In the genomic region with DNA sequence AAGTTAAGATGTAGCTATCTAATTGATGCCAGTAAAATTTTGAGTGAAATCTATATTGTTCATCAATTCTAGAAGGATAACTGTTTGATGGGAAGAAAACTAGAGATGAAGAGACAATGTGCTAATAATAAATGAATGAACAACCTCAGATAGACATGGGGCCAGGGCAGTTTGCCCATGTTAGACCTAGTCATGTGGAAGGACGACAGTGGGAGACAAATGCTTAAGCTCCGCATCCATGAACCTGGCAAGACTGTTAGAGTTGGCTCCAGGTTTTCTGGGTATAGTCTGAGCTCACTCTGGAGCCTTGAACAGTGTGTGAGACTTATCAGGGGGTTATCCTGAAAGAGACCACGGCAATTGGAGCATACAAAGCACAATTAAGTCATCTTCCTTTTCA, we compare ENCODE assay signal across 27 mouse cellular contexts.
DNase-seq lines count a peak whose midpoint lies in the region; ATAC-seq and TF ChIP-seq lines count a peak whose summit lies in the region.
"Had no signal": no experiment of that assay in that cellular context is flagged by ENCODE, and none has a peak within 500 bp of the region (broad histone marks: within the 10 kb centered on the region; RNA-seq: fewer than 3 reads in every experiment).

No protein-coding gene starts in this region.

- no peak for TF ChIP-seq CTCF in midbrain, postnatal 0 days (IDR thresholded peaks at IDR 0.05)

- no peak overlapping the region for H3K9ac ChIP-seq in midbrain, postnatal 0 days (replicated peaks; ENCODE audit: low read length, poor library complexity, severe bottlenecking)
- no peak overlapping the region for H3K9ac ChIP-seq in midbrain, embryonic 16.5 days (ENCODE audit: low read depth, low read length)
- H3K9ac ChIP-seq: embryonic facial prominence, embryonic 12.5 days; embryonic facial prominence, embryonic 15.5 days; forebrain, embryonic 12.5 days; forebrain, embryonic 15.5 days; hindbrain, embryonic 13.5 days had no signal

- no peak overlapping the region for H3K4me3 ChIP-seq in heart, embryonic 10.5 days
- no peak overlapping the region for H3K4me3 ChIP-seq in midbrain, postnatal 0 days (ENCODE audit: low read depth, low read length)
- no peak overlapping the region for H3K4me3 ChIP-seq in midbrain, embryonic 16.5 days (ENCODE audit: low read depth, low read length)
- H3K4me3 ChIP-seq: embryonic facial prominence, embryonic 12.5 days; embryonic facial prominence, embryonic 15.5 days; erythroblast, embryonic 14.5 days; forebrain, embryonic 12.5 days; forebrain, embryonic 15.5 days; heart, adult 2 months; hindbrain, embryonic 13.5 days had no signal

- H3K9me3 ChIP-seq in heart, embryonic 10.5 days, result no peaks in the 10 kb centered on the region
- H3K9me3 ChIP-seq in midbrain, postnatal 0 days (ENCODE audit: low read length), result no peaks in the 10 kb centered on the region
- H3K9me3 ChIP-seq in midbrain, embryonic 16.5 days (replicated peaks; ENCODE audit: control insufficient read depth, low read length, poor library complexity, severe bottlenecking), result no peaks in the 10 kb centered on the region
- H3K9me3 ChIP-seq: embryonic facial prominence, embryonic 12.5 days; embryonic facial prominence, embryonic 15.5 days; forebrain, embryonic 12.5 days; forebrain, embryonic 15.5 days; G1E; hindbrain, embryonic 13.5 days had no signal

- no peak for ATAC-seq in cerebellum, adult (ENCODE audit: insufficient number of reproducible peaks, low FRiP score, low TSS enrichment)
- no peak for ATAC-seq in midbrain, postnatal 0 days (ENCODE audit: low FRiP score)
- no peak for ATAC-seq in midbrain, embryonic 16.5 days
- ATAC-seq: activated CD4-positive, CD25-positive, alpha-beta regulatory T cell, adult 4 months; forebrain, embryonic 15.5 days; hindbrain, embryonic 16.5 days; inflammation-experienced regulatory T-cells, adult 6 months; intestine, embryonic 16.5 days had no signal

- 76% methylated on average over 3 of the region's 3 CpGs for WGBS in heart, embryonic 10.5 days
- WGBS in midbrain, postnatal 0 days, result 74% methylated on average over 3 of the region's 3 CpGs
- WGBS in midbrain, embryonic 16.5 days, result 77% methylated on average over 3 of the region's 3 CpGs

- no peak overlapping the region for H3K4me2 ChIP-seq in midbrain, postnatal 0 days (ENCODE audit: low read depth, low read length, poor library complexity, severe bottlenecking)
- H3K4me2 ChIP-seq in midbrain, embryonic 16.5 days (ENCODE audit: low read length), result no peak overlapping the region
- H3K4me2 ChIP-seq: embryonic facial prominence, embryonic 12.5 days; embryonic facial prominence, embryonic 15.5 days; forebrain, embryonic 12.5 days; forebrain, embryonic 15.5 days; heart, embryonic 11.5 days; hindbrain, embryonic 13.5 days had no signal

- no peaks in the 10 kb centered on the region for H3K36me3 ChIP-seq in heart, embryonic 10.5 days
- H3K36me3 ChIP-seq in midbrain, postnatal 0 days (ENCODE audit: insufficient read depth, low read length), result no peaks in the 10 kb centered on the region
- no peaks in the 10 kb centered on the region for H3K36me3 ChIP-seq in midbrain, embryonic 16.5 days (ENCODE audit: control insufficient read depth, insufficient read depth, low read length)
- H3K36me3 ChIP-seq: embryonic facial prominence, embryonic 12.5 days; embryonic facial prominence, embryonic 15.5 days; forebrain, embryonic 12.5 days; forebrain, embryonic 15.5 days; G1E; hindbrain, embryonic 13.5 days had no signal

- no peak overlapping the region for H3K27ac ChIP-seq in heart, embryonic 10.5 days
- H3K27ac ChIP-seq in midbrain, postnatal 0 days (ENCODE audit: low read depth, low read length), result no peak overlapping the region
- no peak overlapping the region for H3K27ac ChIP-seq in midbrain, embryonic 16.5 days (ENCODE audit: low read length)
- H3K27ac ChIP-seq: embryonic facial prominence, embryonic 12.5 days; embryonic facial prominence, embryonic 15.5 days; forebrain, embryonic 12.5 days; forebrain, embryonic 15.5 days; heart, adult 2 months; hindbrain, embryonic 13.5 days had no signal

- H3K4me1 ChIP-seq in heart, embryonic 10.5 days, result no peaks in the 10 kb centered on the region
- no peaks in the 10 kb centered on the region for H3K4me1 ChIP-seq in midbrain, postnatal 0 days (ENCODE audit: insufficient read depth, low read length)
- H3K4me1 ChIP-seq in midbrain, embryonic 16.5 days (ENCODE audit: control insufficient read depth, insufficient read depth, low read length), result peaks cover 2% of the 10 kb centered on the region; the same call in 1 of the 2 replicates
- H3K4me1 ChIP-seq: embryonic facial prominence, embryonic 12.5 days; embryonic facial prominence, embryonic 15.5 days; forebrain, embryonic 12.5 days; forebrain, embryonic 15.5 days; hindbrain, embryonic 13.5 days had no signal

- H3K27me3 ChIP-seq in heart, embryonic 10.5 days (ENCODE audit: insufficient read depth, poor library complexity, severe bottlenecking), result no peaks in the 10 kb centered on the region
- no peaks in the 10 kb centered on the region for H3K27me3 ChIP-seq in midbrain, postnatal 0 days (ENCODE audit: insufficient read depth, low read length)
- no peaks in the 10 kb centered on the region for H3K27me3 ChIP-seq in midbrain, embryonic 16.5 days (ENCODE audit: control insufficient read depth, insufficient read depth, low read depth, low read length)
- H3K27me3 ChIP-seq: CH12.LX; embryonic facial prominence, embryonic 12.5 days; embryonic facial prominence, embryonic 15.5 days; forebrain, embryonic 12.5 days; forebrain, embryonic 15.5 days; hindbrain, embryonic 13.5 days had no signal

- DNase-seq in cerebellum, postnatal 14 days, result peak; percentile 89 to 90
- peak; percentile 34 for DNase-seq in heart, adult 11 months
- no peak for DNase-seq in heart, embryonic 10.5 days (ENCODE audit: low spot score)
- peak; percentile 44 for DNase-seq in midbrain, postnatal 0 days (ENCODE audit: low spot score)
- no peak for DNase-seq in layer of hippocampus, postnatal 25 days (ENCODE audit: extremely low spot score in 1 of 2, low spot score in 1 of 2)
- DNase-seq: adrenal gland, adult 8-10 months; adrenal gland, postnatal 25 days; B cell, adult 2 months; cerebellum, adult 9-10 months; gastrocnemius, postnatal 25 days; heart, adult 2 months; kidney, adult 18-20 months had no signal

Comparison
In these comparisons a context has a peak if more than half of its experiments do, and no peak if none do; other contexts are left out.
1. DNase-seq: peak in cerebellum, postnatal 14 days (2 of 2), heart, adult 11 months (single experiment) and midbrain, postnatal 0 days (single experiment); none in heart, embryonic 10.5 days (single experiment) and layer of hippocampus, postnatal 25 days (0 of 2).